Mouse (Mus musculus) megakaryocyte-erythroid progenitor cell, adult 5 weeks (primary cell): ENCODE measurements around the gene Rabep2. TPM values are rescaled to one million over a fixed set of nuclear protein-coding genes. Genes with fewer than 3 reads are reported as not detected.

ENCODE experiments used
- polyA plus RNA-seq: library from polyadenylated mRNA; stranded (reverse); fragments of >175 nt; gene quantifications from 2 replicates; pipeline ENCODE4 v1.2.3, GENCODE M21; 2012

Gene Rabep2
- polyA plus RNA-seq = 64.8 and 70.0 TPM in 2 replicates

GRCm38 (mm10) chr7:126428631-126429502 is at the start of gene Rabep2:
Gene Rabep2, plus strand, starts transcription at chr7:126428759.

GRCm38 (mm10) chr7:126396298-126397119 is 32.0 kb upstream of the Rabep2 start, which contains the start of gene Nfatc2ip:
Gene Nfatc2ip, minus strand, starts transcription at chr7:126396737.

GRCm38 (mm10) chr7:126414725-126415124 is 13.8 kb upstream of the Rabep2 start, which contains the start of gene Cd19:
Gene Cd19, minus strand, starts transcription at chr7:126414889.

DNA sequence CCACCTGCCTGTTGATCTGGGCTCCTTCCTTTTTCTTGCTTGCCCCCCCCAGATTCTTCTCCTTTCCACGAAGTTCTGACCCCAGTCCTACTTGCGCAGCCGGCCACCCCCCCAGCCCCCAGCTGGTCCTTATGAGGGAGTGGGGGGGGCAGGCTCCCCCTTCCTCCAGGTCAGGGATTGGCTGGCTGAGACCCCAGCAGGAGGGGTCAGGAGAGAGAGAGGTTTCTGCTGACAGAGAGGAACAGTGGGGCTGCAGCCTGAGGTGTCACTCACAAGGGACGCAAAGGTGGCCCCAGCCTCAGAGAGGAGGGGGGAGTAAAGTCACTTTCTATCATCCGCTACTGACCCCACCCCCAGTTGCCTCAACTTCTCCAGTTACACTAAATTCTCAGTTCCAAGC is 34.4 kb downstream of the Rabep2 start, which contains the start of gene Atp2a1:
Gene Atp2a1, minus strand, starts transcription at position 105 of the 400 bp plus-strand sequence.

GRCm38 (mm10) chr7:126474993-126475581 is 46.5 kb downstream of the Rabep2 start, which contains the start of gene Sh2b1:
Gene Sh2b1, minus strand, starts transcription at chr7:126475424.

DNA sequence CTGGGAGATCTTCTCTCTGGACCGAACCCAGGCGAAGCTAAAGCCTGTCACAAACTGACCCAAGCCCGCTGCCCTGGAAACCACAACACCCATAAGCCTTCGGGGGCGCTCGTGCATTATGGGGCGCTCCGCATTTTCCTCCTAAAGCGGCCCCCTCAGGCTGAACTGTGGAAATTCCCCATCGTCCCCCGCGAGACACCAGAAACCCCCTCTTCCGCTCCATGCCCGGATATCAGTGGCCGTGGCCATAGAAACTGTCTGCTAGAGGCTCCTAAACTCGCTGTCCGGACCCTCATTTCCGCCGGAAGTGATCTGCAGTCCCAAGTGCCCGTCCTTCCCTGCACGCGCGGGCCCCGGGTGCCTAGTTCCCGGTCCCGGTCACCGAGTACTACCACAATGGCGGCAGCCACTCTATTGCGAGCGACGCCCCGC is 58.5 kb downstream of the Rabep2 start, which contains the start of gene Tufm:
Gene Tufm, plus strand, starts transcription at position 310 of the 432 bp plus-strand sequence.

Other genes with a start within 250 kb of the Rabep2 start
- gene Xpo6, start 228.3 kb upstream of the Rabep2 start, polyA plus RNA-seq = 120 and 147 TPM in 2 replicates
- 13.4 and 14.1 TPM in 2 replicates for gene Sbk1, start 156.1 kb upstream of the Rabep2 start, polyA plus RNA-seq
- gene Lat, start 59.2 kb upstream of the Rabep2 start, polyA plus RNA-seq = 47.1 and 73.2 TPM in 2 replicates
- 74.2 and 80.8 TPM in 2 replicates for gene Spns1, start 51.3 kb upstream of the Rabep2 start, polyA plus RNA-seq
- gene Nfatc2ip, start 32.0 kb upstream of the Rabep2 start, polyA plus RNA-seq = 3.0 and 3.5 TPM in 2 replicates
- 1.3 and 3.7 TPM in 2 replicates for gene Cd19, start 13.9 kb upstream of the Rabep2 start, polyA plus RNA-seq
- 0.19 and 0.44 TPM in 2 replicates for gene Atp2a1, start 34.3 kb downstream of the Rabep2 start, polyA plus RNA-seq
- gene Sh2b1, start 46.7 kb downstream of the Rabep2 start, polyA plus RNA-seq = 154 and 176 TPM in 2 replicates
- 79.6 and 83.5 TPM in 2 replicates for gene Tufm, start 58.6 kb downstream of the Rabep2 start, polyA plus RNA-seq
- gene Atxn2l, start 74.7 kb downstream of the Rabep2 start, polyA plus RNA-seq = 983 and 1,087 TPM in 2 replicates
- gene Eif3c, start 137.7 kb downstream of the Rabep2 start, polyA plus RNA-seq = 74.2 and 91.5 TPM in 2 replicates
- 22.0 and 22.6 TPM in 2 replicates for gene Apobr, start 156.2 kb downstream of the Rabep2 start, polyA plus RNA-seq
- gene Cln3, start 157.1 kb downstream of the Rabep2 start, polyA plus RNA-seq = 20.1 and 24.7 TPM in 2 replicates
- gene Il27, start 166.2 kb downstream of the Rabep2 start, polyA plus RNA-seq = 0.52 and 1.4 TPM in 2 replicates
- 3.6 and 5.1 TPM in 2 replicates for gene Nupr1, start 202.1 kb downstream of the Rabep2 start, polyA plus RNA-seq
- 88.3 and 96.1 TPM in 2 replicates for gene Sgf29, start 220.6 kb downstream of the Rabep2 start, polyA plus RNA-seq
- gene Sult1a1, start 247.7 kb downstream of the Rabep2 start, polyA plus RNA-seq = 0.28 and 0.36 TPM in 2 replicates